Mouse (Mus musculus) hindbrain, embryonic 14.5 days (tissue): ENCODE results near the gene Actg2. TPM values are rescaled to one million over a fixed set of nuclear protein-coding genes. Genes with fewer than 3 reads are reported as not detected.

Source experiments
- ATAC-seq: fragments of 200-750 bp; cut with Nextera tagmentation; 2 replicates; pipeline ENCODE4 v1.8.0; 2017; ENCODE audit warnings: moderate number of reproducible peaks, mild to moderate bottlenecking, moderate TSS enrichment, moderate library complexity; ENCODE audit not compliant: low FRiP score
- DNase-seq: peaks from one replicate; pipeline ENCODE4 v3.0.0-alpha.2; 2015; ENCODE audit warnings: low spot score
- H3K27ac ChIP-seq: fragments of 300-500 bp; sonication (generic); 2 replicates; pipeline ENCODE4 v1.5.1; 2014; ENCODE audit warnings: mild to moderate bottlenecking, moderate library complexity
- H3K27me3 ChIP-seq: fragments of 300-500 bp; sonication (generic); 2 replicates; pipeline ENCODE4 v1.6.1; 2014; ENCODE audit warnings: mild to moderate bottlenecking, low read length, mixed read lengths; ENCODE audit not compliant: control insufficient read depth, insufficient read depth
- H3K36me3 ChIP-seq: fragments of 300-500 bp; sonication (generic); replicated peaks from 2 replicates; pipeline ENCODE4 v1.6.1; 2014; ENCODE audit not compliant: control insufficient read depth, insufficient read depth
- H3K4me1 ChIP-seq: fragments of 300-500 bp; sonication (generic); replicated peaks from 2 replicates; pipeline ENCODE4 v1.6.1; 2014; ENCODE audit warnings: antibody characterized with exemption, low read length, mixed read lengths; ENCODE audit not compliant: control insufficient read depth, insufficient read depth
- H3K4me2 ChIP-seq: fragments of 300-500 bp; sonication (generic); replicated peaks from 2 replicates; pipeline ENCODE4 v1.6.1; 2014; ENCODE audit warnings: mild to moderate bottlenecking, moderate library complexity
- H3K4me3 ChIP-seq: fragments of 300-500 bp; sonication (generic); replicated peaks from 2 replicates; pipeline ENCODE4 v1.5.1; 2014; ENCODE audit warnings: mild to moderate bottlenecking, low read length
- H3K9ac ChIP-seq: fragments of 300-500 bp; sonication (generic); 2 replicates; pipeline ENCODE4 v1.6.1; 2014
- H3K9me3 ChIP-seq: fragments of 300-500 bp; sonication (generic); 2 replicates; pipeline ENCODE4 v1.6.1; 2016; ENCODE audit warnings: low read length; ENCODE audit not compliant: control insufficient read depth
- WGBS: fragments of 180-500 bp; shearing (Covaris S2); extraction: QIAGEN DNeasy Blood & Tissue Kit; methylation state at CpG from one replicate; pipeline ENCODE4 v1.1.7; 2014; 5-methylcytosine and 5-hydroxymethylcytosine counted together
- polyA plus RNA-seq: library from polyadenylated mRNA; unstranded; fragments of >200 nt; fragmentation: Nextera tagmentation; extraction: Ambion mirVana; gene quantifications from 2 replicates; pipeline ENCODE4 v1.2.1, GENCODE M21; 2014

Gene Actg2
- polyA plus RNA-seq, 1 experiment from 2014 or later = 3.3 TPM

GRCm38 (mm10) chr6:83568901-83569862, 33.1 kb upstream of the Actg2 start:
- no peak for DNase-seq
- Histone ChIP-seq H3K27me3 (no peaks in the 10 kb centered on the region), H3K36me3 (peaks cover 47% of the 10 kb centered on the region), H3K4me3 (no peak overlapping the region), H3K9ac (no peak overlapping the region), H3K4me2 (no peak overlapping the region), H3K4me1 (peaks cover 8% of the 10 kb centered on the region), H3K27ac (no peak overlapping the region), H3K9me3 (no peaks in the 10 kb centered on the region)
- no peak for ATAC-seq
- WGBS = 80% methylated on average over 20 of the region's 20 CpGs

DNA sequence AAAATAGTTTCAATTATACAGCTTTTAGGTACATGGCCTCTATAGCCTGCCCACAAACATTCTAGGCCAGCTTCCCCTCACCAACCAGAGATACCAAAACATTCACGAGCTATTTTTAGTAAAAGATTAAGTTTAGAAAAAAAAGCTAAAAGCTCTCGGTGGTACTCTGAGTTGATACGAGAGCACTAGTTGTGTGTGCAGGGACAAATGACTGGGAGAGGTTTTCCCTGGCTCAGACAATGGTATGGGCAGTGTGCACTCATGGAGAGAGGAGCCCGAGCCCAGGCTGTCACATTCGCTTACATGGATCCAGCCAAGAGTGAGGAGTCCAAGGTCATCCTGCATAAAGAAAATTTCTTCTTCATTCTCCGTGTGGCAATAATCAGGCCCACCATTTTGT, 19.9 kb upstream of the Actg2 start:
- no peak overlapping the region for H3K4me2 ChIP-seq
- DNase-seq = no peak
- no peaks in the 10 kb centered on the region for H3K4me1 ChIP-seq
- H3K36me3 ChIP-seq = peaks cover 87% of the 10 kb centered on the region
- H3K9ac ChIP-seq = no peak overlapping the region
- no peak overlapping the region for H3K27ac ChIP-seq
- no peaks in the 10 kb centered on the region for H3K9me3 ChIP-seq
- no peaks in the 10 kb centered on the region for H3K27me3 ChIP-seq
- WGBS = 92% methylated on average over 6 of the region's 6 CpGs
- H3K4me3 ChIP-seq = no peak overlapping the region
- ATAC-seq = no peak

DNA sequence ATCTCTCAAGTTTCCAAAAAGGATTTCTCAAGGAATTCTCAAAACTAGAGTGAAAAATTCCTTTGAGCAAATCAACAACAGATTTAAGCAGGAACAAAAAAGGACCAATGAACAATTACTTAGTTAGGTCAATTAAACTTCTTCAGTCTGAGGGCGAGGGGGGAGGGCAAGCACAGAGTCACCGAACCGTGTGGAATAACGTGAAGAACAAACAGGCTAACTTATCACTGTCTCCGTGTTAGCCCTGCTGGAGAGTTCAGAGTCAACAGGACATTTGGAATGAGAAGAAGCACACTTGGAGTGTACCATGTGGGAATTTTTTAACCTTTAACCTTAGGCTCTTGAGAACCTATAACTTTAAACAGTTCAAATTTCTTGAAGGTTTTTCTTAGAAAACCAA, 12.3 kb upstream of the Actg2 start:
- Histone ChIP-seq H3K27me3 (no peaks in the 10 kb centered on the region), H3K36me3 (peaks cover 59% of the 10 kb centered on the region), H3K9me3 (no peaks in the 10 kb centered on the region), H3K4me3 (no peak overlapping the region), H3K4me1 (no peaks in the 10 kb centered on the region), H3K4me2 (no peak overlapping the region), H3K9ac (no peak overlapping the region), H3K27ac (no peak overlapping the region)
- no peak for DNase-seq
- no peak for ATAC-seq
- WGBS = 33% methylated on average over 5 of the region's 5 CpGs

DNA sequence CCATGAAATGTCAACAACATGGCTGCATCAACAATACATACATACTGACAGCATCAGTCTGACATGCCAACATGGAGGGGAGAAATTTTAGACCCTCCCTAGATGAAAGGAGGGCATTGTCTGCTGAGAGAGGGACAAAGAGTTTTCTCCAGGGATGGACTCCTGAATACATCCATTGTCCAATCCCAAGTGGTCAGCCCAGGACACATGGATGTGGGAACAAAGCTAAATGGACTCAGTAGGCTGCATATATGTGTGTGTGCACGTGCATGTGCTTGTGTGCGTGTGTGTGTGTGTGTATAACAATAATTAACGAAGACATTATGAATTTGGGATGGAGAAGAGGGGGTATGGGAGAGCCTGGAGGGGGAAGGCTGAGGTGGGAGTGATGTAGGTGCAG, 9.7 kb upstream of the Actg2 start:
- DNase-seq (no peak), ATAC-seq (no peak)
- no peak overlapping the region for H3K4me3 ChIP-seq
- no peaks in the 10 kb centered on the region for H3K4me1 ChIP-seq
- H3K36me3 ChIP-seq = peaks cover 42% of the 10 kb centered on the region
- no peak overlapping the region for H3K9ac ChIP-seq
- H3K27ac ChIP-seq = no peak overlapping the region
- no peak overlapping the region for H3K4me2 ChIP-seq
- H3K27me3 ChIP-seq = no peaks in the 10 kb centered on the region
- no peaks in the 10 kb centered on the region for H3K9me3 ChIP-seq
- 78% methylated on average over 3 of the region's 3 CpGs for WGBS

- Histone ChIP-seq H3K27ac (no peak overlapping the region), H3K36me3 (peaks cover 34% of the 10 kb centered on the region), H3K27me3 (no peaks in the 10 kb centered on the region), H3K4me2 (no peak overlapping the region), H3K9ac (no peak overlapping the region), H3K4me3 (no peak overlapping the region), H3K4me1 (no peaks in the 10 kb centered on the region), H3K9me3 (no peaks in the 10 kb centered on the region)
- DNase-seq (no peak), ATAC-seq (no peak)
- WGBS = 79% methylated on average over 11 of the region's 11 CpGs
Measured at GRCm38 (mm10) chr6:83541756-83542456, 5.8 kb upstream of the Actg2 start.

- H3K9me3 ChIP-seq = no peaks in the 10 kb centered on the region
- no peak for ATAC-seq
- 39% methylated on average over 4 of the region's 4 CpGs for WGBS
- DNase-seq = no peak
- no peak overlapping the region for H3K4me3 ChIP-seq
- H3K27me3 ChIP-seq = no peaks in the 10 kb centered on the region
- peaks cover 15% of the 10 kb centered on the region for H3K36me3 ChIP-seq
- H3K4me1 ChIP-seq = no peaks in the 10 kb centered on the region
- no peak overlapping the region for H3K4me2 ChIP-seq
- no peak overlapping the region for H3K27ac ChIP-seq
- no peak overlapping the region for H3K9ac ChIP-seq
Measured at GRCm38 (mm10) chr6:83540017-83540416, 4.0 kb upstream of the Actg2 start.

- no peaks in the 10 kb centered on the region for H3K36me3 ChIP-seq
- WGBS = 47% methylated on average over 6 of the region's 6 CpGs
Measured at GRCm38 (mm10) chr6:83536795-83537059, 662 bp upstream of the Actg2 start.

DNA sequence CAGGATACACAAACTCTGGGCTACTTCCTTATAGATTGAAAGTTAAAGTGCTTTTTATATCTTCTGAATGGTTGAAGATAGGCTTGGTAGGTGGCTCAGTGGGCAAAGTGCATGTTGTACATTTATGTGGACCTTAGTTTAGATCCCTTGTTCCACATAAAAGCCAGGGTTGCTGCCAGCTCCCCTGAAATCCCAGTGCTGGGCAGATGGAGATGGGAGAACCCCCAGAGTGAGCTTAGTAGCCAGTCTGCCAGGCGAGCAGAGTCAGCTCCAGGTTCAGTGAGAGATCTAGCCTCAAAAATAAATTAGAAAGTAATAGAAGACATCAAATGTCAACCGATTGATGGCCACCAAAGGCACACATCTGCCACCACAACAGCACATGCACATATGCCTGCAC, 3.5 kb downstream of the Actg2 start:
- 74% methylated on average over 2 of the region's 2 CpGs for WGBS
- ATAC-seq = no peak
- no peaks in the 10 kb centered on the region for H3K9me3 ChIP-seq

More at GRCm38 (mm10) chr6:83536795-83537059, 662 bp upstream of the Actg2 start:
- no peak overlapping the region for H3K4me3 ChIP-seq
- no peak overlapping the region for H3K27ac ChIP-seq
- no peak overlapping the region for H3K9ac ChIP-seq
- H3K4me1 ChIP-seq = no peaks in the 10 kb centered on the region
- no peaks in the 10 kb centered on the region for H3K27me3 ChIP-seq
- no peak overlapping the region for H3K4me2 ChIP-seq
- ATAC-seq (no peak), DNase-seq (no peak)
- H3K9me3 ChIP-seq = no peaks in the 10 kb centered on the region

GRCm38 (mm10) chr6:83523194-83523593, 12.9 kb downstream of the Actg2 start:
- no peak overlapping the region for H3K9ac ChIP-seq
- WGBS = 73% methylated on average over 6 of the region's 6 CpGs
- no peaks in the 10 kb centered on the region for H3K36me3 ChIP-seq
- no peaks in the 10 kb centered on the region for H3K9me3 ChIP-seq
- no peak for ATAC-seq
- H3K27ac ChIP-seq = no peak overlapping the region
- no peak overlapping the region for H3K4me2 ChIP-seq
- H3K27me3 ChIP-seq = no peaks in the 10 kb centered on the region
- no peaks in the 10 kb centered on the region for H3K4me1 ChIP-seq
- no peak for DNase-seq
- no peak overlapping the region for H3K4me3 ChIP-seq

More for the DNA sequence above, 3.5 kb downstream of the Actg2 start:
- no peak overlapping the region for H3K9ac ChIP-seq
- DNase-seq = no peak
- no peaks in the 10 kb centered on the region for H3K4me1 ChIP-seq
- no peaks in the 10 kb centered on the region for H3K36me3 ChIP-seq
- no peak overlapping the region for H3K4me3 ChIP-seq
- no peak overlapping the region for H3K27ac ChIP-seq
- no peaks in the 10 kb centered on the region for H3K27me3 ChIP-seq
- H3K4me2 ChIP-seq = no peak overlapping the region
